Mouse (Mus musculus) T-helper 2 cell (primary cell): ENCODE results near the gene Clk2.

ENCODE experiments used
- in situ Hi-C: fragments of 300-600 bp; cut with MboI, MseI; formaldehyde crosslinking; loops from one replicate; pipeline ENCODE4 v1.15.1; 2025; ENCODE audit warnings: high pct_unique_total_duplicates

Clk2 gene

DNA sequence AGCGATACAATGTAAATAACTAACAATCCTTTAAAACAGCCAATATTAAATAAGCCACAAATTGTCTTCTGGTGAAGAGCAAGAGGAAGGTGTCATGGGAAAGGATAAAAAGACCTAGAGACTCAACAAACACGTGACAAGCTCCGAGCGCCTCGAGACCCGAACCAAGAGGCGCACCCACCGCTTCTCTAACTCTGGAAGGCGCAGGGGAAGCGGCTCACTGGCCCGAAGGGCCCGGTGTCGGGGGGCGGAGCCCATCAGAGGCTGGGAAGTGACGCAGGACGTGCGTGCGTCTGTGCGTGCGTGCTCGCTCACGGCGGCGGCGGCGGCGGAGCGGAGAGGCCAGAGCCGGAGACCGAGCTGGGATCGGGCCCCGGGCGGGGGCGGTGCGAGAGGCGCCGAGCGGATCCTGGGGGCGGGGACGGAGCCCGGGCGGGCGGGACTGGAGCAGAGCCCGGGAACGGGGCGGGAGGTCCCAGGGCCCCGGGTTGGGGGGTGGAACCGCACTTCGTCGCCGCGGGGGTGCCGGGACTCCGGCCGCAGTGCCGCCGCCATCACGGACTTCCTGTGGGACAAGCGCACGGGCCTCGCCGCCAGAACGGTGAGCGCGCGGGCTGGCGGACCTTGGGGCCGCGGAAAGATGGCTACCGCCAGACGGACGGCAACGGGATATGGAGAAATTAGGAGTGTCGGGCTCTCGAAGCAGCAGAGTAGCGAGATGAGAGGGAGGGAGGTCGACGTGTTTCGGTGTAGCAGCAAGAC, at the start of gene Clk2:
Clk2 (plus strand) TSS at position 290 of the 762 bp plus-strand sequence.
- in situ Hi-C loops: no loop called here

DNA sequence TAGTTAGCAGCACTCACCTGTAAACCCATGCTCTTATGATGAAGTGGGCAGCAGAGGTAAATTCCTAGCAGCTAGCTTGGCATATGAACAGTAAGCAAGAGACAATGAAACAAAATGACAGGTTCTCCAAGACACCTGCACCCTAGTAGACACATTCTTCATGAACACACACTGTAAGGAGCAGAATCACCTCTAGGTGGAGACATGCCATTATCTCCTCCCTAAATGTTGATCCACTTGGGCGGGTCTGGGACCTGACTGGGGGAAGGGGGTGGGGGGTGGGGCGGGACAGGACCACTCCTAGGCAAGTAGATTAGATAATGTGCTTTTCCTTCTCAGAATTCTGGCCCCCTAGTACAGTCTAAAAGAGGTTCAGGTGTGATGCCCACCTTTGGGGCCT, 49.1 kb upstream of the Clk2 start:
- in situ Hi-C loops: loop anchor here (5.0 kb wide), 1 partner anchor 42 kb away; no protein-coding TSS in a partner anchor

DNA sequence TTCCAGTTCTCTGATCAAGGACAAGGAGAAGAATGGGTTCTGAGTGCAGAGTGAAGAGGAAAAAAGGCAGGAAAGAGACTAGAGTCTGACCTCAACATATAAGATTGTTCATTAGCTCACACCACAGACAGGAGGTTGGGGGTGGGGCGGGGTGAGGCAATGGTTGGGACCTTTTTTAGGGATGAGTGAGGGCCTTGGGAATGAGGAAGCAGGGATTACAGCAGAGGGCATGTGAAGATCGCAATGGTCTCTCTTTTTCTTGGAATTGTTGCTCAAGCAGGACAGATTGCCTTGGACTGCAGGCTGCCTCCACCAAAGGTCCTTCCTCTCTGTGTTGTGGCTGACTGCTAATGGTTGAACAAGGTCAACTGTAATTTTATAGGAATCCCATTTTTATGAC, 41.3 kb upstream of the Clk2 start:
- in situ Hi-C loops: no loop called here

DNA sequence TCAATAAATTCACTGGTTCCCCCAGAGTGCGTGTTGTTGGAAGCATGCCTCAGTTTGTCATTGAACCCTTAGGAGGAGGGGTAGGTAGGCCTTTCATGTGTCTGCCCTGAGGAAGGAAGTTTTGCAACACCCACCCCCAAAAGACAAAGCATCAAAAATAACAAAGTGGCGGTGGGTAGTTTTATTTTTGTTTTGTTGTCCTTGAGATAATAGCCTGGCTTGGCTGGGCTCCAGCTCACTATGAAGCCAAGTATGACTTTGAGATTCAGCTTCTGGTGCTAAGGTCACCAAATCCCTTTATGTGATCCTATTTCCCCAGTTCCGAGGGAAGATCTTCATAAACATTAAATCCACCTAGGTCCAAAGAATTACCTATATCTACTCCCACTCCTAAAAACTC, 40.4 kb upstream of the Clk2 start:
- in situ Hi-C loops: no loop called here

DNA sequence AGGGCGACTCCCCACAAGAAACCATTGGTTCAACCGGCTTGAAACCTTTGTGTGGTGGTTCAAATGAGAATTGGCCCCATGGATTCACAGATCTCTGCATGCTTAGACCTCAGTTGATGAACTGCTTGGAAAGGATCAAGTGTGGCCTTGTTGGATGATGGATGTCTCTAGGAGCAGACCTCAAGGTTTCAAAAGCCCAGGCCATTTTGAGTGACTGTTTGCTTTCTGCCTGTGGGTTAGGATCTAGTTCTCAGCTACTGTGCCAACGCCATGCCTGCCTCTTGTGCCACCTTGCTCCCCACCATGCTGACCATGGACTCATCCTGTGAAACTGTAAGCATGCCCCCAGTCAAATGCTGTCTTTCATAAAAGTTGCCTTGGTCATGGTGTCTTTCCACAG, 38.6 kb upstream of the Clk2 start:
- in situ Hi-C loops: no loop called here

DNA sequence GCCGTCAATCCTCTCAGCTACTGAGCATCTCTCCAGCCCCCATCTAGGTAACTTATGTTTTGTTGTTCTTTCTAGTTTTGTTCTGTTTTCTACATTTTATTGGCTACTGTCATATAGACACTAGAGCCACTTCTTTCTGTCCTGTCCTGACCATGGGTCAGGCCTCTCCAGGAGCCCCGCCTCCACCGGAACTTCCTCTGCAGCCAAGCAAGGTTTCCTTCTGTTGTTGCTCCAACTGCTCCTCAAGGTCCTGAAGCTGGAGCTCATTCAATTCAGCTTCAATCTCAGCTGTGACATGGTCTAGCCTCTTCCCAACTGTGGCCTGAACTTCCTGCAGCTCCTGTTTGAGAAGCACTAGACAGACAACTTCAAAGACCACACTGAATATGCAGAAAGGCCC, 34.7 kb upstream of the Clk2 start:
- in situ Hi-C loops: no loop called here

DNA sequence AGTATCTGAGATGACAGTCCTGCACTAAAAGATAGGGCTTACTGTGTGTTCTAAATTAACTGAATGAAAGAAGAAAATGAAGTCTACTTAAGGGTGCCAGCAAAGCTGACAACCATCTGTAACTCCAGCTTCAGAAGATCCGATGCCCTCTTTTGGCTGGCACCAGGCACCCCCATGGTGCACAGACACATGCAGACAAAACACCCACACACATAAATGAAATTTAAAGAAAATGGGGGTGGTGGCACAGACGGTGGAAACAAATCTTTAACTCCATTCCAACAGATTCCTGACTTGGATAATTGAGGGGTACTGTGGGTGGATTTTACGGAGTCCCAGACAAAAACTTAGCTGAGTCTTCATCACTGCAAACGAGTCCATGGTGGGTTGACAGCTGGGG, 32.8 kb upstream of the Clk2 start:
- in situ Hi-C loops: no loop called here

DNA sequence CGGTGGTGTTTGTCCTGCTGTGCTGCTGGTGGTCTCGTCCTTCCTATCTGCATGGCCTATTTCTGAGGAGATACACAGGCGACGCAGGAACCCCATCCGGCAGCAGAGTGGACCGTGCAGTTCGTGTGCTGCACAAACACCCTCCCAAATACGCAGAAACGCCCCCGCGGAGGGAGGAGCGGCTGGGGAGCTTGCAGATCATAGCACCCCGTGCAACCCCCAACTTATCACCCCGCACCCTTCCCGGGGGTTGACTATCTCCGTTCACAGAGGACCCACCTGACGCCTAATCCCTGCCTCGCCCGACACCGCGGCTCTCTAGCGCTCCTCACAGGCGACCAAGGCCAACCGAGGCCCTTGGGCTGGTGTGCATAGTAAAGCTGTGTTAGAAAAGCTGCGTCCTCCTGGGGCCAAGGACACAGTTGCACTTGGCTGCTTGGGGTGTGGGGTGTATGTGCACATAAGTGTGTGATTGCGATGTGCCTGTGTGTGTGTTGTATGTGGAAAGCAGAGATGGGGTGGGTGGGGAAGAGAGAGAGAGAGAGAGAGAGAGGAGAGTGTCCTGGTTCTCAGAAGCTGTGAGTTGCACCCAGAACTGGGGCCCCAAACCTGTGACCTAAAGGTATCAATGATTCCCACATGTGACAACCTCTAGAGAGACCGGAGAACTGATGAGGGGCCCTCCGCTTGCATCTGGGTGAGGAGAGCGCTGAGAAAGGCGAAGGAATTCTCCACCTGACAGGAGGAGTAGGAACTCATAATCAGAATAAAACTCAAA, 32.1 kb upstream of the Clk2 start:
- in situ Hi-C loops: no loop called here

DNA sequence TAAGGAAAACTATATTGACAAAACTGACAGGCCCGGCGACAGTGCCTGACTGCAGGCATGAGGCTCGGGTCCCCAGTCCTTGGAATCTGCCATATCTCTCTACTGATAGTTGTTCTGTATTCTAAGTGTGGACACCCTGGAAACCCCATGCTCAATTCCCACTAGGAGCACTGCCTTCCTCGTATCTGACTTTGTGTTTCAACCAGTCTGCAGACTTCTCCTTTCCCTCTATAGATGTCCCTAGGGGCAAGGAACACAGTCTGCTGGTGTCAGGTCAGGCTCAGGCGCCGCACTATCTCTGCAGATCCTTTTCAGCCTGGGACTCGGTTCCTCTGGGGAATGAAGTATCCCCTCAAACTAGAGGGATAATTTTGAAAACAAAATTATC, 31.5 kb upstream of the Clk2 start:
- in situ Hi-C loops: no loop called here

DNA sequence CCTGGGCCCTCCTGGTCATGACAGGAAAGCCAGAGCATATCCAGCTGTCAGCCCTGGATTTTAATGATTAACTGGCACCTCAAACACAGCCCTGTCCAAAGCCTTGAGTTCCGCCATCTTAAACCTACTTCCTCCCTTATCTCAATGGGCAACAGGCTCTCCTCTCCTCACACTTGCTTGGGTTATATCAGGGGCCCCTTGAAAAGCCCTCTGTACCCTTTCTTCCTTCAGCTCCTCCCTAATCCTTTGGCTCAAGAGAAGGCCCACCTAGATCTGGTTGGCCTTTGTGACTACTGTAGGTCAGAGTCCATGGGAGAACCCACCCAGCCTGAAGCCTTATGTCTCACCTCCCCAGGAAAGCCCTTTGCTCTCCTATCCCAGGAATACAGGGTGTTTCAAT, 30.8 kb upstream of the Clk2 start:
- in situ Hi-C loops: no loop called here

DNA sequence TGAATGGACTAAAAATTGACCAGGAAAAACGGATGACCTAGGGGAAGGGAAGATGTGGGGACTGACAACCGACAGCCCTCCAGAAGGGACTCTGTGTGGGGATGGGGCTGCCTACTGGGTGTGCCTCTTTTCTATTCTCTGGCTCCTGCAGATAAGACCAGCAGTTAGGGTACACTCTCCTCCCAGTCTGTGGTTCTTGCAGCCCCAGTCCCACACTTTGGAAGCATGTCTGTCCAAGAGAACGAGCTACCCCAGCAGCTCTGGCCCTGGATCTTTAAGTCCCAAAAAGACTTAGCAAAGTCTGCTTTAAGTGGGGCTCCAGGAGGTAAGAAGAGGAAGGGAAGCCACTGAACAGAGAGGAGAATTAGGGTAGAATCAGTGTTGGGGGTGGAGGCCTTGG, 28.6 kb upstream of the Clk2 start, which contains the start of gene Pklr:
Pklr (plus strand) TSS at position 185 of the 400 bp plus-strand sequence.
- in situ Hi-C loops: no loop called here

DNA sequence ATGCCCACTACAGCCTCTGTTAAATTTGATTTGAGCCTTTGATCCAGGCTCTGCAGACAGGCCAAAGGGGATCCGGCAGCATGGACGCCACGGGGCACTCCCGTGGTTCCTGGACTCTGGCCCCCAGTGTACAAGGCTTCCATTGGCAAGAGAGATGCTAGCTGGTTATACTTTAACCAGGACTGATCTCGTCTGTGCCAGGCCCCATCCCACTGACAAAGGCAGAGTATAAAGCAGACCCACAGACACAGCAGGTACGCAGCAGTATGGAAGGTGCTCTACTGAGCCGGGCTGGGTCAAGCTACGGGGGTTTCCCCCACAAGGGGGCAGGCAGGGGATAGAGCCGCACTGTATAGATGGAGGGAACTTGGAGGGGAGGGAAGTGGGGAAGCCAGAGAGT, 28.2 kb upstream of the Clk2 start:
- in situ Hi-C loops: no loop called here

DNA sequence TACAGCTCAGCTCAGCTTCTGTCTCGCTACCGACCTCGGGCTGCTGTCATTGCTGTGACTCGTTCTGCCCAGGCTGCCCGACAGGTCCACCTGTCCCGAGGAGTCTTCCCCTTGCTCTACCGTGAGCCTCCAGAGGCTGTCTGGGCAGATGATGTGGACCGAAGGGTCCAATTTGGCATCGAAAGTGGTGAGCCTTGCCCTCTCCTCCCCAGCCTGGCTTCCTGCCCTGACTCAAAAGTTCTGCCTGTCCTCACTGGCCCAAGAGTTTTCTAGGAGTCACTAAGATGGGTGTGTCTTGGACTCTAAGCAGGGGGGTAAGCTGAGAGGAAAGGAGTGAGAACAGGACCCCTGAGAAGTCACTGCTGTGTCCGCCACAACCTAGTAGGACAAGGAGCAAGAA, 19.8 kb upstream of the Clk2 start:
- in situ Hi-C loops: no loop called here

DNA sequence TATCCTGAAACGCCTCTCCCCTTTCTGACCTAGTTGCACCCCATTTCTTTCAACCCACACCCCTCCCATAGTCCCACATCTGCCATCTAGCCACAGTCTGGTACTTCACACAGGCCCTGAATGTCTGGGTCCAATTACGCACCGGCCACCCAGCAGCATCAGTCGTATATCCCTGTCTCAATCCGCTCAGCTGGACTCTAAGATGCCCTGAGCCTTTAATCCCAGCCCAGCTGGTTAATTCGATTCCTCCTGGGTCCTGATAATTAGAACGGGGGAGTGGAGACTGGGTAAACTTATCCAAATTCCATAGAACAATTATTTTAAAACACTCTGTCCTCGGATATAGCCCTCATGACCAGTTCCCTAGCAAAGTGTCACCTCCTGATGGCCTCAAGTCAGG, 19.0 kb upstream of the Clk2 start:
- in situ Hi-C loops: no loop called here

DNA sequence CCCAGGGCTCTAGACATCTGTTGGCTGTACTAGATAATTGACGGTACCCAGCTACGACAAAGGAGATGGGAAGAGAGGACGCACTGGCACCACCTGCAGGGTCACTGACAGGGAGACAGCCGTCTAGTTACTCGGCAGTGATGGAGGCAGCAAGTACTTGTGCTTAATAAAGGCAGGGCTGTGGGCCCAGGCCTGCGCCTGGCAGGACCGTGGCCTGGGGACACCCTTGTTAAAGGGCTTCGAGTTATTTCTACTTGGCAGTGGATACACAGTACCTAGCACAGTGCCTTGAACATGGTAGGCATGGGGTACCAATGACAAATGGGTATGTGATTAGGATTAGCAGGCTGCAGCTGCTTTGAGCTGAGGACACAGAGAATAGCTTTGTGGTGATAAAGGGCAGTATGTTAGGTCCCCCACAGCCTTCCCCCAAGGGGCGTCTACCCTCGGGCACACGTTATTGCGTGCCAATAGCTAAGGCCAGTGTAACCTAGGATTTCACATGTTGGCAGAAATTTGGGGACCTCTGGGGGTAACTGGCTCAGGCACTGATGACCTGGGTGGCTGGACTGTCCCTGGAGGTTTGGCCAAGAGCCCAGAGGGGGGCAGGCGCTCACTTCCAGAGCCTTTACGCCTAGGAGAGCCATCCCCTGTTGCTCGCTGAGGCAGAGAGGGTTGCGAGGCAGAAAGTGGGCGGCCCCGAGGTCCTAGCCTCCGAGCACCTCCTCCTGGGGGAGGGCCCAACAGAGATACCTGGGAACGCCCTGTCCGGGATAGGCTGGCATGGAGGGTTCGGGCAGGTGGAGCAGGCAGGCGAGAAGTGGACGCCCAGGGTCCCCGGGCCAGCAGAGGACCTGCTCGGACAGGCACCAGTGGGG, 17.3 kb upstream of the Clk2 start:
- in situ Hi-C loops: no loop called here

DNA sequence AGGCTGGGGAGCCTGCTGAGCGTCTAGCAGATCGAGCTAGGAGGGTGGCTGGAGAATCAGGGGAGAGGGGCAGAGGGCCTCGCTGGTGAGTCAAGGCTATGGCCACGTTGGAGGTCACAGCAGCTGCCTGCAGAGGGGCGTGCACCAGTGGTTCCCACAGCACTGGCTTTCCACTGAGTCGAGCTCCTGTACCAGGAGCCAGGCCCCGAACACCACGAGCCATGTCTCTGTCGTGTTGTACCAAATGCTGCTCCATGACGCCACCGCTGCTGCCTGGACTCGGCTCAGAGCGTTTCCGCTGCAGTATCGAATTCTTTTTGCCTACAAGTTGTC, 16.6 kb upstream of the Clk2 start:
- in situ Hi-C loops: no loop called here

DNA sequence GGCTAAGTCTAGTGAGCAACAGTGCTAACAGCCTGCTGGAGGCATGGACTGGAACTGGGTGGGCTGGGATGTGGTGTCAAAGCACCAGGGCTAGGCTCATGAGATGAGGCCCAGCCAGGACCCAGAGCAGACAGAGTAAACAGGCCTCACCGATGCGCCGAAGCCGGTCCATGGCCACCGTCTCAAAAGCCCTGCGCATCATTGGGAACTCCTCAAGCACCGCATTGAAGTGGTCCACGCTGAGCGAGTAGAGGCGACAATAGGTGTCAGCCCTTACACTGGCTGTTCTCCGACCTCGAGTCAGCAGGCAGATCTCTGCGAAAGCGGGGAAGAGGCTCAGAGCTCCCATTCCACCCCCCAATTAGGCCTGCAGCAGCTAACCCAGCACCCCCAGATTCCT, 16.0 kb upstream of the Clk2 start:
- in situ Hi-C loops: no loop called here

DNA sequence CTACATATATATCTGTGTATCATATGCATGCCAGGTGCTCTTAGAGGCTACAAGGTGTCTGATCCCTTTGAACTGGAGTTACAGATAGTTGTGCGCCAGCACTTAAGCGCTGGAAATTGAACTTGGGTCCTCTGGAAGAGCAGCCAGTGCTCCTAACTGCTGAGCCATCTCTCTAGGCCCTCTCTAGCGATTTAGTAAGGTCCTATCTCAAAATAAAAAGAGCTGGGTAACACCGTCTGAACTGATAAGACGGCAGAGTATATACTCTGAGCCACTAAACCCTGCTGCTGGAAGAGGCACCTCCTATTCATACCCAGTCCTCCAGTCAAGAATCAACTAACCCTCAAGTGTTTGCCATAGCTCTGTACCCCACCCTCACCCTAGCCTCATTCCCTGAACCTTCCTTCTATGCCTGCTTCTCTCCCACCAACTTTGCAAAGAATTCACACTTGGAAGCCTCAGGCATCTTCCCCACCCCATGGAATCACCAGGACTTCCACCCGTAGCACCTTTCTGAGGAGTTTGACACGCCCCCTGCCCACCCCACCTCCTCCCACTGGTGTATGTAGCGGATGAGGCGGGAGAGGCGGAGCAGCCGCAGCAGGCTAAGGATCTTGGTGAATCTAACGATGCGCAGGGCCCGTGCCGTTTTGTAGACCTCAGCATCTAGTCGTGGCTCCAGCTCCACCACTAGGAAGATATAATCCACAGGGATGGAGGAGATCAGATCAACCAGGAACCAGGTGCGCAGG, 12.3 kb upstream of the Clk2 start:
- in situ Hi-C loops: loop anchor here (5.0 kb wide), 1 partner anchor 60 kb away; the partner anchor contains the start of gene Rusc1

DNA sequence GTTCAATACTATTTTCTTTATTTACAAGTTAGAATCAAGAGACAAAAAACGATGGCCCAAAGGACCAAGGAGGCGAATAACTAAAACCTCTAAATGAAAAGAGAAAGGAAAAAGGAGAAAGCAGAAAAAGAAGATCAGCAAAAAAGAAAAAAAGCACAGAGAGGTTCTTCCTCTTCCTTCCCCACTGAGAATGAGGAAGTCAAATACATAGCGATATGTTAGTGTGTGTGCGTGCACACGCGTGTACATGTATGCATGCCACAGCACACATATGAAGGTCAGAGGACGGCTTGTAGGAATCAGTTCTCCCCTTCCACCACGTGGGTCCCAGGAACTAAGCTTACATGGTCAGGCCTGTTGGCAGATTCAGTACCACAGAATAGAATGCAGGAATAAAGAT, 7.6 kb upstream of the Clk2 start:
- in situ Hi-C loops: loop anchor here (5.0 kb wide), 1 partner anchor 40 kb away; no protein-coding TSS in a partner anchor

DNA sequence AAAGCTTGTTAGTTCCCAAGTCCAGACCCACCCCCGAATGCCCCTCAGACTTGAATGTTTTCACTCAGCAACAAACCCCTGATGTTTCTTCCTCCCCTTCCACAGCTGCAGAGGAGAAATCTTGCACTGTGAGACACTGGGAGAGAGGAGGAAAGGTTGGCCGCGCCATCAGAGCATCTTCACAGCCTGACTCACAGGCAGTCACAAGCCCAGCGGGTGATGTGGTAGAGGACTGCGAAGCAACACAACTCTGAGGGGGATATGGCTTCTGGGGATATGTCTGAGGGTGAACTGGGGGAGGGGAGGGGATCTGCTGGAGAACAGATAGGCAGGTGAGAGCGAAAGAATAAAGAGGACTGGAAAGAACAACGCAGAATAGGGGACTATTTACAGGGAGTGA, 5.9 kb upstream of the Clk2 start:
- in situ Hi-C loops: loop anchor here (5.0 kb wide), 1 partner anchor 41 kb away; no protein-coding TSS in a partner anchor

DNA sequence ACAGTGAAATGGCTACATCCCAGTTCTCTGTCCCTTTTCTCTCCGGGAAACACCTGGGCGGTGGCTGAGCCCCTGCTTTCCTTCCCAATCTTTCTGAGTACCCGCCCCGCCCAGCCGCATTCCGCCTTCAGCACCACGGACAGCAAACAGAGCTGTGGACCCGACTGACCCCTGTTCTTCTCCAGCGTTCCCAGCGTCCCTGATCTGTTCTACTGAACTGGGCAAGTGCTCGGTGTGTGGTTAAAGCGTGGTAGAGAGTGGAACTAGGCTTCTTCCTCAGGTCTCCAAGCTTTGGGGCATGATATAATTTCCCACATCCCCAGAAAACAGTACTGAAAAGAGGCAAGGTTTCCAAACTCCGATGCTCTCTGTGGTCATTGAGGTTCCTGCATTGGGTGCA, 5.4 kb upstream of the Clk2 start:
- in situ Hi-C loops: loop anchor here (5.0 kb wide), 1 partner anchor 42 kb away; no protein-coding TSS in a partner anchor
